Mouse (Mus musculus) forebrain, embryonic 14.5 days (tissue): ENCODE results near the gene Adgrg3. TPM values are rescaled to one million over a fixed set of nuclear protein-coding genes. Genes with fewer than 3 reads are reported as not detected.

Experiments
- ATAC-seq: fragments of 200-750 bp; cut with Nextera tagmentation; 2 replicates; pipeline ENCODE4 v1.8.0; 2017; ENCODE audit warnings: mild to moderate bottlenecking, moderate library complexity
- DNase-seq: peaks from one replicate; pipeline ENCODE4 v3.0.0-alpha.2; 2015; ENCODE audit warnings: low spot score
- H3K27ac ChIP-seq: fragments of 300-500 bp; sonication (generic); 2 replicates; pipeline ENCODE4 v1.5.1; 2014; ENCODE audit warnings: low read depth, mild to moderate bottlenecking, control low read depth, low read length, moderate library complexity
- H3K27me3 ChIP-seq: fragments of 300-500 bp; sonication (generic); replicated peaks from 2 replicates; pipeline ENCODE4 v1.6.1; 2014; ENCODE audit warnings: low read length, control low read depth, mixed read lengths; ENCODE audit not compliant: control insufficient read depth, insufficient read depth
- H3K36me3 ChIP-seq: fragments of 300-500 bp; sonication (generic); 2 replicates; pipeline ENCODE4 v1.6.1; 2014; ENCODE audit warnings: low read length, control low read depth; ENCODE audit not compliant: control insufficient read depth, insufficient read depth
- H3K4me1 ChIP-seq: fragments of 300-500 bp; sonication (generic); 2 replicates; pipeline ENCODE4 v1.6.1; 2014; ENCODE audit warnings: antibody characterized with exemption, low read length, control low read depth; ENCODE audit not compliant: control insufficient read depth, insufficient read depth
- H3K4me2 ChIP-seq: fragments of 300-500 bp; sonication (generic); 2 replicates; pipeline ENCODE4 v1.6.1; 2014; ENCODE audit warnings: mild to moderate bottlenecking, control low read depth, low read length
- H3K4me3 ChIP-seq: fragments of 300-500 bp; sonication (generic); 2 replicates; pipeline ENCODE4 v1.5.1; 2014; ENCODE audit warnings: low read depth, low read length, control low read depth
- H3K9ac ChIP-seq: fragments of 300-500 bp; sonication (generic); 2 replicates; pipeline ENCODE4 v1.6.1; 2014; ENCODE audit warnings: mild to moderate bottlenecking, low read length, control low read depth, moderate library complexity
- H3K9me3 ChIP-seq: fragments of 300-500 bp; sonication (generic); replicated peaks from 2 replicates; pipeline ENCODE4 v1.6.1; 2016; ENCODE audit warnings: low read length, control low read depth, mixed read lengths; ENCODE audit not compliant: control insufficient read depth
- whole genome bisulfite sequencing: fragments of 180-500 bp; shearing (Covaris S2); extraction: QIAGEN DNeasy Blood & Tissue Kit; methylation state at CpG from one replicate; pipeline ENCODE4 v1.1.7; 2014; 5-methylcytosine and 5-hydroxymethylcytosine counted together
- polyA plus RNA-seq: library from polyadenylated mRNA; unstranded; fragments of >200 nt; fragmentation: Nextera tagmentation; extraction: Ambion mirVana; gene quantifications from 2 replicates; pipeline ENCODE4 v1.2.1, GENCODE M21; 2014

Adgrg3 gene
- polyA plus RNA-seq, 1 experiment from 2014 or later = 1.2 TPM

DNA sequence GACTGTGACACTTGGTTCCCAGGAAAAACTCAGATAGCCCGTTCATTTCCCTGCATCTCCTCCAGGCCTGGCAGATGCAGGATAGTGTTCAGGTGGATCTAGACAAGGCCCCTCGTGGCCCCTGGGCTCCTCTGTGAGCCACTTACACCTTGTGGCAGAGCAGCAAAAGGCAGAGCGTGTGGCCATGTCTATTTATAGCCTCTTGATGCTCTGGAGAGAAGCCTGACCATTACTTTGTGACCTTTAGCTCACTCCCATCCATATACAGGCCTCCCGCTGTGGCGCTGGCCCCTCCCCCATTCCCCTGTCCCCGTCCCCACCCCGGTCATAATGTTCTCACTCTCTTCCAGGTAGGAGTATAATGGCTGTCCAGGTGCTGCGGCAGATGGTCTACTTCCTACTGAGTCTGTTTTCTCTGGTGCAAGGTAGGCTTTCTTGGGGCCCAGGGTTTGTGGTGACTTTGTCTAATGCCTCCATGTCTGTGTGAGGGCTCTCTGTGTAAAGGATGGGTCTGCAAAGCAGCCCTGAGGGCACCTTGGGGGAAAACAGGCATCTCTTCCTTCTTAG is 15.3 kb upstream of the Adgrg3 start:
- 72% methylated on average over 8 of the region's 8 CpGs for WGBS
- no peak for DNase-seq
- ATAC-seq = no peak; the same call in 1 of the 2 replicates
- Histone ChIP-seq H3K27me3 (no peaks in the 10 kb centered on the region), H3K9ac (no peak overlapping the region), H3K9me3 (no peaks in the 10 kb centered on the region), H3K4me3 (no peak overlapping the region), H3K36me3 (peaks cover 70% of the 10 kb centered on the region), H3K4me2 (peak overlapping the region; percentile 79; the same call in 1 of the 2 replicates), H3K27ac (0 out of 2 replicates have a peak overlapping the region, but pooled peaks have one; percentile 1), H3K4me1 (peaks cover 43% of the 10 kb centered on the region)

- Histone ChIP-seq H3K9ac (no peak overlapping the region), H3K4me2 (no peak overlapping the region), H3K27me3 (no peaks in the 10 kb centered on the region), H3K9me3 (no peaks in the 10 kb centered on the region), H3K4me3 (no peak overlapping the region), H3K36me3 (peaks cover 87% of the 10 kb centered on the region), H3K4me1 (no peaks in the 10 kb centered on the region), H3K27ac (no peak overlapping the region)
- WGBS = 87% methylated on average over 15 of the region's 15 CpGs
- ATAC-seq (no peak), DNase-seq (no peak)
Measured at GRCm38 (mm10) chr8:95012442-95012919, 5.0 kb upstream of the Adgrg3 start.

GRCm38 (mm10) chr8:95015866-95016265 is 1.6 kb upstream of the Adgrg3 start:
- Histone ChIP-seq H3K9me3 (no peaks in the 10 kb centered on the region), H3K27me3 (no peaks in the 10 kb centered on the region), H3K4me3 (no peak overlapping the region), H3K27ac (no peak overlapping the region), H3K9ac (no peak overlapping the region), H3K4me1 (no peaks in the 10 kb centered on the region), H3K36me3 (peaks cover 53% of the 10 kb centered on the region), H3K4me2 (no peak overlapping the region)
- ATAC-seq (no peak), DNase-seq (no peak)
- WGBS = 81% methylated on average over 4 of the region's 4 CpGs

GRCm38 (mm10) chr8:95016684-95017083 is 808 bp upstream of the Adgrg3 start:
- H3K9ac ChIP-seq = no peak overlapping the region
- H3K27ac ChIP-seq = no peak overlapping the region
- H3K4me2 ChIP-seq = no peak overlapping the region
- H3K4me3 ChIP-seq = no peak overlapping the region
- no peak for ATAC-seq
- WGBS = 79% methylated on average over 4 of the region's 4 CpGs
- peaks cover 45% of the 10 kb centered on the region for H3K36me3 ChIP-seq
- no peaks in the 10 kb centered on the region for H3K4me1 ChIP-seq
- H3K9me3 ChIP-seq = no peaks in the 10 kb centered on the region
- H3K27me3 ChIP-seq = no peaks in the 10 kb centered on the region
- DNase-seq = no peak

- no peaks in the 10 kb centered on the region for H3K4me1 ChIP-seq
- peaks cover 31% of the 10 kb centered on the region for H3K36me3 ChIP-seq
- no peaks in the 10 kb centered on the region for H3K27me3 ChIP-seq
- no peak for DNase-seq
- WGBS = 91% methylated on average over 9 of the region's 9 CpGs
- H3K9ac ChIP-seq = no peak overlapping the region
- no peak overlapping the region for H3K4me2 ChIP-seq
- H3K27ac ChIP-seq = no peak overlapping the region
- no peak overlapping the region for H3K4me3 ChIP-seq
- no peak for ATAC-seq
- no peaks in the 10 kb centered on the region for H3K9me3 ChIP-seq
Measured at GRCm38 (mm10) chr8:95017969-95018635, 610 bp downstream of the Adgrg3 start.

DNA sequence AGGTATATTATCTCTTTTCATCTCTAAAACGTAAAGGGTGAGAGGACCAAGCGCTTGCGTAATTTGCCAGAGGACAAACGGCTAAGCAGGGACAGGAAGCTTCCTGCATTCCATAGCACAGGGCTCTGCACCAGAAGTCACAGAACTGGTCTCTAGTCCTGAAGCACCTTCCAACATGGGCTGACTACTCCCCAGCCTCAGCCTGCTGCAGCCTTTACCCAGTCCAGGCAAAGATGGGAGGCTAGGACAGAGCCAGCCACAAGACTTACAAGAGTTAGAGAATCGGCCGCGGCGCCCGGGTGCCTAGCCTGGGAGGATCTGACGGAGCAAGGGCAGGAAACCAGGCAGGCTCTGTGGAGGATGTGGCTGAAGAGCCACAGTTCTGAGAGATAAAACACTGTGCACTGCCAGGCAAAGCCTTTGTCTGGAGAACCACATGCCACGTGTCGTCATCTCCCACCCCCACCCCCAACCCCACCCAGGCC is 2.8 kb downstream of the Adgrg3 start:
- WGBS = 78% methylated on average over 12 of the region's 12 CpGs
- H3K27ac ChIP-seq = no peak overlapping the region
- no peaks in the 10 kb centered on the region for H3K9me3 ChIP-seq
- no peak overlapping the region for H3K9ac ChIP-seq
- H3K36me3 ChIP-seq = peaks cover 8% of the 10 kb centered on the region; the same call in 1 of the 2 replicates
- no peak overlapping the region for H3K4me2 ChIP-seq
- DNase-seq = no peak
- H3K4me1 ChIP-seq = no peaks in the 10 kb centered on the region
- H3K4me3 ChIP-seq = no peak overlapping the region
- no peaks in the 10 kb centered on the region for H3K27me3 ChIP-seq
- ATAC-seq = no peak

DNA sequence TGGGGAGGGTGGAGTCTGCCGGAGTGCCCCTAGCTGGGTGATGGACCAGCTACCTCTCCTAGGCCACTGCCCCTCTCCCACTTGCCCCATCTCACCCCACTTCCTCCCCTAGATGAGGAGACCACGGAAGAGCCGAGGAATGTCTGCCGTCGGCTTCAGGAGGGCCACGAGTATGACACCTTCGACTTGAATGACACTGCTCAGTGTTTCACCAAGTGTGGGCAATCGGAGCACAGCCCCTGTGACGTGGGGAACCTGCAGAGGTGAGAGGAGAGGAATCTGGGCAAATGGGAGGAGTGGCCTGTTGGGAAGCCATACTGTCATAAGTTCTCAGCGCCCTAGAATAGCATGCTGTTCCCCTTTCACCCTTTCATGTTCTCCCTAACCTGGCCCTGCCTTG is 3.3 kb downstream of the Adgrg3 start:
- Histone ChIP-seq H3K4me1 (no peaks in the 10 kb centered on the region), H3K36me3 (peaks cover 3% of the 10 kb centered on the region; the same call in 1 of the 2 replicates), H3K27ac (no peak overlapping the region), H3K4me2 (no peak overlapping the region), H3K4me3 (no peak overlapping the region), H3K9me3 (no peaks in the 10 kb centered on the region), H3K27me3 (no peaks in the 10 kb centered on the region), H3K9ac (no peak overlapping the region)
- no peak for DNase-seq
- WGBS = 85% methylated on average over 10 of the region's 10 CpGs
- no peak for ATAC-seq

GRCm38 (mm10) chr8:95023201-95023600 is 5.7 kb downstream of the Adgrg3 start:
- Histone ChIP-seq H3K27ac (no peak overlapping the region), H3K4me2 (no peak overlapping the region), H3K9me3 (no peaks in the 10 kb centered on the region), H3K36me3 (no peaks in the 10 kb centered on the region), H3K4me1 (no peaks in the 10 kb centered on the region), H3K4me3 (no peak overlapping the region), H3K27me3 (no peaks in the 10 kb centered on the region), H3K9ac (no peak overlapping the region)
- DNase-seq = no peak
- WGBS = 22% methylated on average over 8 of the region's 8 CpGs
- no peak for ATAC-seq

DNA sequence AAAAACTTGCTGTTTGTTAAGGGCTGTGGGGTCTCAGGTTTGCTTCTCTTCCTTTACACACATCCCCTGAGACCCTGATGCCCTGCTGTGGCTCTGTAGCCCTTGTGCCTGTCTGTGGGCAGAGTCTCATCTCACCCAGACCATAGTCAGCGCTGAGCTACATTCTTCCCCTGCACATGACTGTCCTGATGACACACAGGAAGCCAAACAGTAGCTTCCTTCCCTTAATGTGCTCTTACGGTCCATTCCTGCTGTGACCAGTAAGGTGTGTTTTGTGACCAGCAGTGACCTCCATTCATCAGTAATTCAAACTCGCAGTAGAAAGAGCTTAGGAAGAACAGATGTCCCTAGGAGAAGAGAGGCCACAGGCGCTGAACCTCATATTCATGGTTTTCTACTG is 6.9 kb downstream of the Adgrg3 start:
- H3K27ac ChIP-seq = no peak overlapping the region
- no peak overlapping the region for H3K4me2 ChIP-seq
- H3K27me3 ChIP-seq = no peaks in the 10 kb centered on the region
- H3K36me3 ChIP-seq = no peaks in the 10 kb centered on the region
- WGBS = 93% methylated on average over 4 of the region's 4 CpGs
- no peak overlapping the region for H3K4me3 ChIP-seq
- DNase-seq (no peak), ATAC-seq (no peak)
- no peaks in the 10 kb centered on the region for H3K4me1 ChIP-seq
- H3K9me3 ChIP-seq = no peaks in the 10 kb centered on the region
- H3K9ac ChIP-seq = no peak overlapping the region
